Mouse (Mus musculus) liver (tissue): Measurements from ENCODE around the gene Nrd1.

Source experiments
- DNase-seq: peaks from one replicate; pipeline ENCODE4 v3.0.0-alpha.2; 2020; ENCODE audit warnings: mixed read lengths

The Nrd1 gene

DNA sequence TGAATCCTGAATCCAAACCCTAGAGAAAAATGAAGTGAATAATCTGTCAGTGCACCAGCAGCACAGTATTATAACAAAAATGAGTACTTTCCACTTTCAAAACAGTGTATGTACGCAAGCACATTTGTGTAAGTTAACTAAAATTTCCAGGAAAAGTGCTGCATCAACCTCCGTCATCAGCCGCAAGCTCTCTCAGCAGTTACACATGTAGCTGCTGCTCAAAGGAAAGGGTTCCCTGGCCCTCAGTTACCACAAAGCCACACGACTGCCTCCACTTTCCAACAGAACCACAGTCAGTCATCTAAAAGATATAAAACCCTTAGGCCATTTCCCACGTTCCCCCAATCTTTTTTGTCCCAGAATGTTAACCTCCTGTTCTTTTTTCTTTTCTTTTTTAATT is 102.1 kb downstream of the Nrd1 start:
- no peak for DNase-seq

GRCm38 (mm10) chr4:109103145-109103883 is 102.9 kb downstream of the Nrd1 start:
- DNase-seq, result no peak

GRCm38 (mm10) chr4:109105254-109105653 is 104.8 kb downstream of the Nrd1 start:
- no peak for DNase-seq

- DNase-seq, result no peak
Measured at GRCm38 (mm10) chr4:109106034-109106433, 105.6 kb downstream of the Nrd1 start.

DNA sequence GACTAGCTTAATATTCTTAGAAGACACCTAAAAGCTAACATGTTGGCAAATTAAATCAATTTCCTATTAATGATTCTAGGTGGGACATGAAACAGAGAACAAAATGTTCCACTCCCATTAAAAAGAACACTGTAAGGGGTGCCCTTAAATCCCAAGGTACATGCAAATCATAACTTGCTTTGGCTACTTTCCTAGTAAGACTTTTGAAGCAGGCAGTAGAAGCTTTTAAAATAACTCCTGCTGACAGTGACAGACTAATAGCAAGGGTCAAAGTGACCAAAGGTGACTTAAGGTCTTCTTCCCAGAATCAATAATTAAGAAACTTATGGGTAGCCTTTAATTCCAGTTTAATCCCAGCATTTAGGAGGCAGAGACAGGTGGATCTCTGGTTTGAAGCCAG is 106.1 kb downstream of the Nrd1 start:
- no peak for DNase-seq

DNA sequence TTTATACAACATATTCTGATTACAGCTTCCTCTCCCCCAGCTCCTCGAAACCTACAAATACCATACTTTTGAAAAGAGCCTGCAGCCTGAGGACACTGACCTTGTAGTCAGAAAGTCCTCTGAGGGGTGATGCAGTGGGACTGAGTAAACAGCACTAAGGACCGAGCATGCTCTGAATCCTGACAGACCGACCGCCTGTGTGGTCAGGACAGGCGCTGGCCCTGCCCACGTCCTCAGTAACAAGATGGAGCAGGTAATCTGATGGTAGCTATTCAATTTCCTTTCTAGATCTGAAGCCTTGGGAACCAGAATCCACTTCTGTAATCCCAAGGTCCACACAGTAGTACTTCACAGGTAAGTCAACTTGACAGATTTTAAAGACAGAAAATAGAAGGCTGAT is 108.6 kb downstream of the Nrd1 start:
- no peak for DNase-seq

DNA sequence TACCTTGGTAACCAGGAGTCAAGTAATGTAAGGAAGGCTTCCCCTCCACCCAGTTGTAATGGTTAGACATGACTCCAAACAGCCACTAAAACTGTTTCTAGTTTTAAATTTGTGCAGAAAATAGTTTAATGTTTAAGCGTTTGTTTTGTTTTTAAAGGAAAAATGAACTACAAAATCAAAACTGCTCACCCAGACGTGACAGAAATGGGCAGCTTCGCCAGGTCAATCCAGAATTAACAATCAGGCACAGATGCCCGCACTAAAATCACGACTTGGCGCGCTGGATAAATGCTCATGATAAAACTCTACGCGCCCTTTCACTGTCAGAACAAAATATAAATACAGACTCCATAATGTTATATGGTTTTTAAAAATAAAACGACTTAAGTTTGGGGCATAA is 109.2 kb downstream of the Nrd1 start:
- DNase-seq, result no peak

DNA sequence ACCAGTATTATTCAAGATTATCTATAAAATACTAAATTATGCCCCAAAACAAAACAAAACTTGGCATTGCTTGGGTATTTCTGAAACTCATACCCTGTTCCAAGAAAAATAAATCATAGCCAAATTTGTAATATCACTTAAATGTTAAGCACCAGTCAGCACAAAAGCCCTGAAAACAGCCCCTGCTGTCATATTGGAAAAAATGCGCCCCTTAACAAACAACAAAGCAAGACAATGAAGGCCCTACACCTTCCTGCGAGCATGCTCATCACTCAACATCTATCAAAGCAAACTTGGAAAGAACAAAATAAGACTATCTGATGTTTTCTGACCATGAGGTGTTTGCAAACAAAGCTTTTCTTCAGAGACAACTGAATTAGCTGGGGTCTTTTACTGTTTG is 110.5 kb downstream of the Nrd1 start:
- no peak for DNase-seq
